Mouse (Mus musculus) CD4-positive naive resting alpha-beta T cell, adult 57 days (primary cell): ENCODE data around the gene Matn1. TPM values are rescaled to one million over a fixed set of nuclear protein-coding genes. Genes with fewer than 3 reads are reported as not detected.

Source experiments
- total RNA-seq: library from RNA; stranded (reverse); gene quantifications from one replicate; pipeline ENCODE4 v1.2.4, GENCODE M21; 2023

The Matn1 gene
- total RNA-seq: 0.77 TPM

GRCm38 (mm10) chr4:130944112-130944511 is at the start of gene Matn1:
Gene Matn1 (plus strand): TSS chr4:130944385.

GRCm38 (mm10) chr4:130913077-130913476 is 31.1 kb upstream of the Matn1 start, which contains the start of gene Laptm5:
Gene Laptm5 (plus strand): TSS chr4:130913125.

Other genes starting within 250 kb of the Matn1 start
- gene Sdc3, start 151.8 kb upstream of the Matn1 start, total RNA-seq: 5.6 TPM
- gene Laptm5, start 31.3 kb upstream of the Matn1 start, total RNA-seq: 969 TPM